Mouse (Mus musculus) midbrain, embryonic 10.5 days (tissue): Measurements from ENCODE around the gene Fkbp14. TPM values are rescaled to one million over a fixed set of nuclear protein-coding genes. Genes with fewer than 3 reads are reported as not detected.

ENCODE experiments used
- DNase-seq: peaks from one replicate; pipeline ENCODE4 v3.0.0-alpha.2; 2017; ENCODE audit warnings: low spot score
- H3K27ac ChIP-seq: fragments of 300-500 bp; sonication (generic); replicated peaks from 2 replicates; pipeline ENCODE4 v1.5.1; 2016; ENCODE audit warnings: mild to moderate bottlenecking
- H3K27me3 ChIP-seq: fragments of 300-500 bp; sonication (generic); 2 replicates; pipeline ENCODE4 v1.6.1; 2016; ENCODE audit warnings: low read depth, mild to moderate bottlenecking; ENCODE audit not compliant: poor library complexity, severe bottlenecking
- H3K36me3 ChIP-seq: fragments of 300-500 bp; sonication (generic); 2 replicates; pipeline ENCODE4 v1.6.1; 2016; ENCODE audit warnings: mild to moderate bottlenecking, moderate library complexity
- H3K4me1 ChIP-seq: fragments of 300-500 bp; sonication (generic); 2 replicates; pipeline ENCODE4 v1.6.1; 2016
- H3K4me3 ChIP-seq: fragments of 300-500 bp; sonication (generic); 2 replicates; pipeline ENCODE4 v1.5.1; 2016; ENCODE audit warnings: mild to moderate bottlenecking, moderate library complexity
- H3K9me3 ChIP-seq: fragments of 300-500 bp; sonication (generic); replicated peaks from 2 replicates; pipeline ENCODE4 v1.6.1; 2016; ENCODE audit warnings: mild to moderate bottlenecking
- WGBS: fragments of 180-500 bp; shearing (Covaris S2); methylation state at CpG from one replicate; pipeline ENCODE4 v1.1.7; 2016; 5-methylcytosine and 5-hydroxymethylcytosine counted together
- polyA plus RNA-seq: library from polyadenylated mRNA; unstranded; fragments of >200 nt; fragmentation: Nextera tagmentation; extraction: Ambion mirVana; gene quantifications from 2 replicates; pipeline ENCODE4 v1.2.1, GENCODE M21; 2016

The Fkbp14 gene
- polyA plus RNA-seq, 1 experiment from 2014 or later: 13.0 TPM

- Histone ChIP-seq H3K4me1 (peaks cover 14% of the 10 kb centered on the region), H3K9me3 (no peaks in the 10 kb centered on the region), H3K4me3 (no peak overlapping the region), H3K36me3 (peaks cover 5% of the 10 kb centered on the region; the same call in 1 of the 2 replicates), H3K27ac (no peak overlapping the region), H3K27me3 (0 out of 2 replicates have a peak, but pooled peaks cover 3% of the 10 kb centered on the region)
- no peak for DNase-seq
- 86% methylated on average over 5 of the region's 5 CpGs for WGBS
Measured at GRCm38 (mm10) chr6:54600681-54601347, 3.7 kb upstream of the Fkbp14 start.

GRCm38 (mm10) chr6:54597711-54598110 lies 603 bp upstream of the Fkbp14 start:
- no peak overlapping the region for H3K4me3 ChIP-seq
- H3K27me3 ChIP-seq: 0 out of 2 replicates have a peak, but pooled peaks cover 3% of the 10 kb centered on the region
- no peaks in the 10 kb centered on the region for H3K9me3 ChIP-seq
- no peak for DNase-seq
- 90% methylated on average over 3 of the region's 3 CpGs for WGBS
- H3K27ac ChIP-seq: no peak overlapping the region
- peaks cover 35% of the 10 kb centered on the region for H3K4me1 ChIP-seq
- H3K36me3 ChIP-seq: no peaks in the 10 kb centered on the region

GRCm38 (mm10) chr6:54595330-54595878 lies 1.7 kb downstream of the Fkbp14 start:
- no peaks in the 10 kb centered on the region for H3K9me3 ChIP-seq
- H3K36me3 ChIP-seq: no peaks in the 10 kb centered on the region
- H3K4me1 ChIP-seq: peaks cover 56% of the 10 kb centered on the region
- peak overlapping the region; percentile 79 for H3K4me3 ChIP-seq
- WGBS: under 1% methylated on average over 48 of the region's 48 CpGs
- 0 out of 2 replicates have a peak, but pooled peaks cover 3% of the 10 kb centered on the region for H3K27me3 ChIP-seq
- DNase-seq: no peak
- peak overlapping the region; percentile 90 for H3K27ac ChIP-seq

GRCm38 (mm10) chr6:54594469-54595329 lies 2.4 kb downstream of the Fkbp14 start, which contains the start of gene Plekha8:
TSS of gene Plekha8 (plus strand) at chr6:54595111.
- Histone ChIP-seq H3K36me3 (no peaks in the 10 kb centered on the region), H3K9me3 (no peaks in the 10 kb centered on the region), H3K4me3 (peak within 1 kb of the TSS; percentile 79), H3K27ac (peak within 1 kb of the TSS; percentile 90), H3K4me1 (peaks cover 56% of the 10 kb centered on the region), H3K27me3 (0 out of 2 replicates have a peak, but pooled peaks cover 3% of the 10 kb centered on the region)
- under 1% methylated on average over 49 of the region's 49 CpGs for WGBS
- DNase-seq: peak; percentile 91

GRCm38 (mm10) chr6:54593766-54594468 lies 3.2 kb downstream of the Fkbp14 start:
- Histone ChIP-seq H3K27me3 (0 out of 2 replicates have a peak, but pooled peaks cover 3% of the 10 kb centered on the region), H3K27ac (no peak overlapping the region; the same call in 1 of the 2 replicates), H3K4me1 (peaks cover 60% of the 10 kb centered on the region), H3K9me3 (no peaks in the 10 kb centered on the region), H3K4me3 (peak overlapping the region; percentile 69), H3K36me3 (no peaks in the 10 kb centered on the region)
- no peak for DNase-seq
- WGBS: 62% methylated on average over 8 of the region's 8 CpGs

- Histone ChIP-seq H3K27ac (peak overlapping the region; percentile 86), H3K4me3 (peak overlapping the region; percentile 69), H3K9me3 (no peaks in the 10 kb centered on the region), H3K4me1 (peaks cover 61% of the 10 kb centered on the region), H3K36me3 (no peaks in the 10 kb centered on the region), H3K27me3 (0 out of 2 replicates have a peak, but pooled peaks cover 3% of the 10 kb centered on the region)
- DNase-seq: peak; percentile 86
- under 1% methylated on average over 20 of the region's 20 CpGs for WGBS
Measured at GRCm38 (mm10) chr6:54592938-54593535, 4.1 kb downstream of the Fkbp14 start.

GRCm38 (mm10) chr6:54591778-54592177 lies 5.3 kb downstream of the Fkbp14 start:
- H3K27ac ChIP-seq: no peak overlapping the region
- no peaks in the 10 kb centered on the region for H3K9me3 ChIP-seq
- H3K4me1 ChIP-seq: peaks cover 56% of the 10 kb centered on the region
- WGBS: 64% methylated on average over 6 of the region's 6 CpGs
- peak overlapping the region; percentile 69 for H3K4me3 ChIP-seq
- no peaks in the 10 kb centered on the region for H3K27me3 ChIP-seq
- H3K36me3 ChIP-seq: no peaks in the 10 kb centered on the region
- no peak for DNase-seq

- Histone ChIP-seq H3K27ac (no peak overlapping the region), H3K27me3 (no peaks in the 10 kb centered on the region), H3K9me3 (no peaks in the 10 kb centered on the region), H3K4me1 (peaks cover 46% of the 10 kb centered on the region), H3K4me3 (no peak overlapping the region), H3K36me3 (no peaks in the 10 kb centered on the region)
- 90% methylated on average over 2 of the region's 2 CpGs for WGBS
- no peak for DNase-seq
Measured at GRCm38 (mm10) chr6:54590691-54591090, 6.4 kb downstream of the Fkbp14 start.

GRCm38 (mm10) chr6:54588212-54588611 lies 8.9 kb downstream of the Fkbp14 start:
- Histone ChIP-seq H3K4me1 (peaks cover 26% of the 10 kb centered on the region), H3K27ac (no peak overlapping the region), H3K4me3 (no peak overlapping the region), H3K36me3 (no peaks in the 10 kb centered on the region), H3K27me3 (no peaks in the 10 kb centered on the region), H3K9me3 (no peaks in the 10 kb centered on the region)
- no peak for DNase-seq
- WGBS: 54% methylated on average over 1 of the region's 1 CpGs

GRCm38 (mm10) chr6:54587683-54588082 lies 9.4 kb downstream of the Fkbp14 start:
- 85% methylated on average over 4 of the region's 4 CpGs for WGBS
- Histone ChIP-seq H3K27me3 (no peaks in the 10 kb centered on the region), H3K4me1 (peaks cover 26% of the 10 kb centered on the region), H3K27ac (no peak overlapping the region), H3K4me3 (no peak overlapping the region), H3K9me3 (no peaks in the 10 kb centered on the region), H3K36me3 (0 out of 2 replicates have a peak, but pooled peaks cover 3% of the 10 kb centered on the region)
- no peak for DNase-seq

- H3K27ac ChIP-seq: no peak overlapping the region
- H3K4me3 ChIP-seq: no peak overlapping the region
- WGBS: 85% methylated on average over 8 of the region's 8 CpGs
- no peak for DNase-seq
- peaks cover 8% of the 10 kb centered on the region; the same call in 1 of the 2 replicates for H3K36me3 ChIP-seq
- H3K9me3 ChIP-seq: no peaks in the 10 kb centered on the region
- no peaks in the 10 kb centered on the region for H3K27me3 ChIP-seq
- peaks cover 18% of the 10 kb centered on the region for H3K4me1 ChIP-seq
Measured at GRCm38 (mm10) chr6:54586911-54587310, 10.2 kb downstream of the Fkbp14 start.

- no peak for DNase-seq
- H3K27ac ChIP-seq: no peak overlapping the region
Measured at GRCm38 (mm10) chr6:54586175-54586574, 10.9 kb downstream of the Fkbp14 start.

More at GRCm38 (mm10) chr6:54586175-54586574, 10.9 kb downstream of the Fkbp14 start:
- WGBS: 47% methylated on average over 2 of the region's 2 CpGs
- Histone ChIP-seq H3K9me3 (no peaks in the 10 kb centered on the region), H3K36me3 (peaks cover 8% of the 10 kb centered on the region; the same call in 1 of the 2 replicates), H3K4me1 (peaks cover 11% of the 10 kb centered on the region), H3K4me3 (no peak overlapping the region), H3K27me3 (no peaks in the 10 kb centered on the region)
